Mouse (Mus musculus) erythroid progenitor cell, adult 5-6 weeks (primary cell): Measurements from ENCODE around the gene Ascl3. TPM values are rescaled to one million over a fixed set of nuclear protein-coding genes. Genes with fewer than 3 reads are reported as not detected.

Experiments used
- ATAC-seq: replicated peaks from 2 replicates; pipeline ENCODE4 v1.8.0; 2016; ENCODE audit warnings: moderate number of reproducible peaks, mild to moderate bottlenecking, moderate TSS enrichment, inconsistent platforms; ENCODE audit not compliant: poor library complexity, low FRiP score, severe bottlenecking
- total RNA-seq, 2 experiments: library from RNA; stranded (forward) in 1 of 2; stranded (reverse) in 1 of 2; fragments of 150-400 nt in 1 of 2; fragments of 186-747, 209-891 nt in 1 of 2; gene quantifications; 2 replicates each; pipeline versions ENCODE4 v1.2.3 to v1.2.4; 2015 to 2017; ENCODE audit warnings: low replicate concordance in 2 of 2

Gene Ascl3
- not detected in 2 replicates for total RNA-seq (2015; ENCODE audit: low replicate concordance)
- total RNA-seq (2017; ENCODE audit: low replicate concordance): not detected in 2 replicates

GRCm38 (mm10) chr7:109731626-109732025 is at the start of gene Ascl3:
Ascl3 (minus strand) TSS chr7:109731726.
- no peak for ATAC-seq

- peak; percentile 89 for ATAC-seq
These were observed 49.6 kb upstream of the Ascl3 start for GRCm38 (mm10) chr7:109781087-109781469.

- no peak for ATAC-seq
These were observed 40.7 kb upstream of the Ascl3 start for GRCm38 (mm10) chr7:109772251-109772650.

GRCm38 (mm10) chr7:109768699-109769383 is 37.3 kb upstream of the Ascl3 start:
- 0 out of 2 replicates have a peak, but pooled peaks have one; percentile 26 for ATAC-seq

- ATAC-seq: peak; percentile 95
These were observed 36.2 kb upstream of the Ascl3 start for GRCm38 (mm10) chr7:109767575-109768350.

- ATAC-seq: no peak
These were observed 32.5 kb upstream of the Ascl3 start for GRCm38 (mm10) chr7:109764009-109764408.

- ATAC-seq: no peak
These were observed 24.8 kb upstream of the Ascl3 start for GRCm38 (mm10) chr7:109756291-109756690.

GRCm38 (mm10) chr7:109754034-109754433 is 22.5 kb upstream of the Ascl3 start:
- ATAC-seq: no peak

- ATAC-seq: peak; percentile 87
These were observed 20.7 kb upstream of the Ascl3 start, which contains the start of gene Tmem9b for GRCm38 (mm10) chr7:109752008-109752925. Tmem9b (minus strand) TSS chr7:109752875.

GRCm38 (mm10) chr7:109751427-109752007 is 20.0 kb upstream of the Ascl3 start:
- ATAC-seq: peak; percentile 55

GRCm38 (mm10) chr7:109747747-109748146 is 16.2 kb upstream of the Ascl3 start:
- no peak for ATAC-seq

- ATAC-seq: no peak
These were observed 10.2 kb upstream of the Ascl3 start for GRCm38 (mm10) chr7:109741703-109742102.

- ATAC-seq: no peak
These were observed 9.5 kb upstream of the Ascl3 start for GRCm38 (mm10) chr7:109741060-109741459.

- no peak for ATAC-seq
These were observed 8.4 kb upstream of the Ascl3 start for GRCm38 (mm10) chr7:109739822-109740370.

- no peak for ATAC-seq
These were observed 3.3 kb upstream of the Ascl3 start for GRCm38 (mm10) chr7:109734806-109735205.

- no peak for ATAC-seq
These were observed 7.8 kb downstream of the Ascl3 start, which contains the start of gene BC051019 for GRCm38 (mm10) chr7:109723697-109724096. BC051019 (minus strand) TSS chr7:109723850.

- no peak for ATAC-seq
These were observed 8.4 kb downstream of the Ascl3 start for GRCm38 (mm10) chr7:109723114-109723513.

- ATAC-seq: no peak
These were observed 8.9 kb downstream of the Ascl3 start for GRCm38 (mm10) chr7:109722618-109723017.

- ATAC-seq: no peak
These were observed 12.2 kb downstream of the Ascl3 start for GRCm38 (mm10) chr7:109719286-109719685.
